Mouse (Mus musculus): ENCODE measurements around the gene Zgrf1.

The Zgrf1 gene

GRCm38 (mm10) chr3:127552973-127553719, at the start of gene Zgrf1, which contains the start of gene Larp7:
Gene Zgrf1, plus strand, starts transcription at chr3:127553489.
Gene Larp7, minus strand, starts transcription at chr3:127553349.
- DNase-seq (ENCODE audit: low read depth, low spot score): peak; percentile 93

GRCm38 (mm10) chr3:127507878-127508783, 45.2 kb upstream of the Zgrf1 start:
- DNase-seq (ENCODE audit: low read depth, low spot score): no peak

- no peak for DNase-seq (ENCODE audit: low read depth, low spot score)
Observed at GRCm38 (mm10) chr3:127511786-127512746, 41.2 kb upstream of the Zgrf1 start.

- no peak for DNase-seq (ENCODE audit: low read depth, low spot score)
Observed at GRCm38 (mm10) chr3:127512794-127513335, 40.4 kb upstream of the Zgrf1 start.

GRCm38 (mm10) chr3:127513699-127514098, 39.6 kb upstream of the Zgrf1 start:
- DNase-seq (ENCODE audit: low read depth, low spot score): no peak

GRCm38 (mm10) chr3:127515251-127515650, 38.0 kb upstream of the Zgrf1 start:
- DNase-seq (ENCODE audit: low read depth, low spot score): no peak

- DNase-seq (ENCODE audit: low read depth, low spot score): no peak
Observed at GRCm38 (mm10) chr3:127520300-127520699, 33.0 kb upstream of the Zgrf1 start.

- no peak for DNase-seq (ENCODE audit: low read depth, low spot score)
Observed at GRCm38 (mm10) chr3:127521156-127521555, 32.1 kb upstream of the Zgrf1 start.

- no peak for DNase-seq (ENCODE audit: low read depth, low spot score)
Observed at GRCm38 (mm10) chr3:127525188-127525819, 28.0 kb upstream of the Zgrf1 start.

- DNase-seq (ENCODE audit: low read depth, low spot score): no peak
Observed at GRCm38 (mm10) chr3:127527465-127528034, 25.7 kb upstream of the Zgrf1 start.

GRCm38 (mm10) chr3:127529210-127529609, 24.1 kb upstream of the Zgrf1 start:
- DNase-seq (ENCODE audit: low read depth, low spot score): no peak

- DNase-seq (ENCODE audit: low read depth, low spot score): no peak
Observed at GRCm38 (mm10) chr3:127529824-127530223, 23.5 kb upstream of the Zgrf1 start.

GRCm38 (mm10) chr3:127530293-127530692, 23.0 kb upstream of the Zgrf1 start:
- DNase-seq (ENCODE audit: low read depth, low spot score): no peak

GRCm38 (mm10) chr3:127539193-127539592, 14.1 kb upstream of the Zgrf1 start:
- DNase-seq (ENCODE audit: low read depth, low spot score): no peak

GRCm38 (mm10) chr3:127543976-127544375, 9.3 kb upstream of the Zgrf1 start:
- DNase-seq (ENCODE audit: low read depth, low spot score): no peak

- no peak for DNase-seq (ENCODE audit: low read depth, low spot score)
Observed at GRCm38 (mm10) chr3:127544610-127545121, 8.6 kb upstream of the Zgrf1 start.

- no peak for DNase-seq (ENCODE audit: low read depth, low spot score)
Observed at GRCm38 (mm10) chr3:127547882-127548281, 5.4 kb upstream of the Zgrf1 start.

GRCm38 (mm10) chr3:127552434-127552972, 786 bp upstream of the Zgrf1 start:
- DNase-seq (ENCODE audit: low read depth, low spot score): no peak

GRCm38 (mm10) chr3:127553720-127554043, 393 bp downstream of the Zgrf1 start:
- DNase-seq (ENCODE audit: low read depth, low spot score): no peak

GRCm38 (mm10) chr3:127554723-127555122, 1.4 kb downstream of the Zgrf1 start:
- DNase-seq (ENCODE audit: low read depth, low spot score): no peak
